25 mouse cellular contexts compared by ENCODE assay signal in genomic region chr14:56569041-56569440, GRCm38 (mm10). TPM values are rescaled to one million over a fixed set of nuclear protein-coding genes. Genes with fewer than 3 reads are reported as not detected.
DNase-seq lines count a peak whose midpoint lies in the region; TF ChIP-seq lines count a peak whose summit lies in the region.
"Had no signal": no experiment of that assay in that cellular context is flagged by ENCODE, and none has a peak within 500 bp of the region (broad histone marks: within the 10 kb centered on the region; RNA-seq: fewer than 3 reads in every experiment).

No protein-coding gene starts in this region.

- no peak for DNase-seq in thymus, adult 2 months
- DNase-seq in thymus, postnatal 36 days = no peak
- DNase-seq in induced T-regulatory cell, adult 2 months (ENCODE audit: low read depth) = peak; percentile 15
- DNase-seq in right cerebral cortex, postnatal 25 days = no peak
- no peak for DNase-seq in left cerebral cortex, postnatal 36 days (ENCODE audit: low spot score in 2 of 2)
- no peak for DNase-seq in frontal cortex, postnatal 36 days (ENCODE audit: low spot score in 2 of 2)
- DNase-seq: adrenal gland, adult 8-10 months; adrenal gland, postnatal 14 days; adrenal gland, postnatal 36 days; B cell, adult 2 months; cerebellum, adult 11 months; cerebellum, adult 18-20 months; cerebellum, adult 8-10 months; cerebellum, adult 9-11 months; cerebellum, postnatal 14 days; cerebellum, postnatal 36 days; embryo, embryonic 11 days had no signal

- intact Hi-C loops in left cerebral cortex, postnatal 36 days (cut with DNase I) = no loop called here

- peaks cover 7% of the 10 kb centered on the region for H3K36me3 ChIP-seq in thymus, adult 2 months (ENCODE audit: control insufficient read depth, insufficient read depth, low read length)

- no peak overlapping the region for H3K4me3 ChIP-seq in thymus, adult 2 months (ENCODE audit: control insufficient read depth, insufficient read depth, low read length)
- H3K4me3 ChIP-seq in bone marrow, adult 2 months (replicated peaks; ENCODE audit: control insufficient read depth, low read depth, low read length) = no peak overlapping the region
- H3K4me3 ChIP-seq: embryonic facial prominence, embryonic 13.5 days; embryonic facial prominence, embryonic 15.5 days; erythroblast, embryonic 14.5 days; forebrain, embryonic 10.5 days; forebrain, embryonic 12.5 days had no signal

- no peaks in the 10 kb centered on the region for H3K27me3 ChIP-seq in thymus, adult 2 months (ENCODE audit: control insufficient read depth, insufficient read depth, low read length)
- H3K27me3 ChIP-seq: CH12.LX; embryonic facial prominence, embryonic 13.5 days; embryonic facial prominence, embryonic 15.5 days; forebrain, embryonic 12.5 days; Patski had no signal

- no peak for TF ChIP-seq CTCF in thymus, adult 2 months (IDR thresholded peaks at IDR 0.05; ENCODE audit: borderline replicate concordance, control insufficient read depth, extremely low read depth, insufficient read depth, low read length, poor library complexity)
- no peak for TF ChIP-seq CTCF in bone marrow, adult 2 months (IDR thresholded peaks at IDR 0.05; ENCODE audit: control insufficient read depth, insufficient read depth, low read length)

- peak overlapping the region; percentile 42; the same call in 1 of the 2 replicates for H3K27ac ChIP-seq in thymus, adult 2 months (ENCODE audit: control insufficient read depth, insufficient read depth, low read length)
- H3K27ac ChIP-seq in bone marrow, adult 2 months (ENCODE audit: control insufficient read depth, insufficient read depth, low read depth, low read length, poor library complexity) = peak overlapping the region; percentile 11; the same call in 1 of the 2 replicates
- H3K27ac ChIP-seq: embryonic facial prominence, embryonic 13.5 days; embryonic facial prominence, embryonic 15.5 days; forebrain, embryonic 10.5 days; forebrain, embryonic 12.5 days had no signal

- no peak for TF ChIP-seq POLR2A in thymus, adult 2 months (IDR thresholded peaks at IDR 0.05; ENCODE audit: control insufficient read depth, extremely low read depth, insufficient read depth, low read length, poor library complexity)
- TF ChIP-seq POLR2A in bone marrow, adult 2 months (IDR thresholded peaks at IDR 0.05; ENCODE audit: borderline replicate concordance, control insufficient read depth, low read depth, low read length) = no peak

- 50% methylated on average over 4 of the region's 4 CpGs for whole genome bisulfite sequencing in thymus, adult 2 months
- WGBS in bone marrow, adult 2 months = 39% methylated on average over 4 of the region's 4 CpGs

- peaks cover 17% of the 10 kb centered on the region for H3K4me1 ChIP-seq in thymus, adult 2 months (replicated peaks; ENCODE audit: control insufficient read depth, insufficient read depth, low read length)
- H3K4me1 ChIP-seq in bone marrow, adult 2 months (ENCODE audit: control insufficient read depth, insufficient read depth, low read length) = peaks cover 6% of the 10 kb centered on the region

RNA-seq across cellular contexts. Expression of gene Cenpj, which starts 6.2 kb away (rescaled TPM):
- polyA plus RNA-seq in thymus, adult 2 months (2012; rRNA removed) = 4.3 and 6.3 TPM in 2 replicates
- polyA plus RNA-seq in bone marrow, adult 2 months (2011; ENCODE audit: insufficient read depth, insufficient read length, low replicate concordance, missing spikeins) = 9.5 and 21.1 TPM in 2 replicates
- 1 to 10 TPM; 2.0 to 4.0 TPM for total RNA-seq in left cerebral cortex, postnatal 36 days (2021)

RNA-seq across cellular contexts. Expression of gene Parp4, which starts 6.4 kb away (rescaled TPM):
- 9.2 and 11.3 TPM in 2 replicates for polyA plus RNA-seq in thymus, adult 2 months (2012; rRNA removed)
- 12.8 and 28.4 TPM in 2 replicates for polyA plus RNA-seq in bone marrow, adult 2 months (2011; ENCODE audit: insufficient read depth, insufficient read length, low replicate concordance, missing spikeins)
- 1 to 10 TPM; 3.7 to 4.3 TPM for total RNA-seq in left cerebral cortex, postnatal 36 days (2021)
